Mouse (Mus musculus): ENCODE data around the gene 1700030J22Rik. TPM values are rescaled to one million over a fixed set of nuclear protein-coding genes. Genes with fewer than 3 reads are reported as not detected.

1700030J22Rik gene
- polyA plus RNA-seq, 1 experiment from 2014 or later, result 0.34 TPM

DNA sequence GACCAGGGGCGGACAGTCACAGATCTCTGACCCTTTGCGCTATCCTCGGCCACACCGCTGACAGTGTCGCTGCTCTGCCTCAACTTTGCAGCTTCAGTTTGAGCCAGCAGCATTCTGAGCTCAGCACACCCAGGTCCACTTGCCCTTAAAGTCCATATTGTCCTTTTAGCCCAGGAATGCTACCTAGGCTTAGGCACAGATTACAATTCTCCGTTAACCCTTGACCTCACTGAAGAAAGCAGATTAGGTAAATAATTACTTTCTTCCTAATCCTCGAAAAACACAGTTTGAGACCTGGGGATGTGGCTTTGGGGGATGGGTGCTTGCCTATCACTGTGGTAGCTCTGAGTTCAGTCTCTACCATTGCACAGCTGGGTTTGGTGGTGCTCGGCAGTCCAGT lies 12.5 kb upstream of the 1700030J22Rik start:
- TF ChIP-seq CTCF (IDR thresholded peaks at IDR 0.05; ENCODE audit: low read depth), result no peak
- no peaks in the 10 kb centered on the region; the same call in 1 of the 2 replicates for H3K27me3 ChIP-seq (replicated peaks; ENCODE audit: control insufficient read depth, insufficient read depth, low read length)
- H3K4me3 ChIP-seq (ENCODE audit: low read depth, low read length), result no peak overlapping the region
- WGBS, result 77% methylated on average over 8 of the region's 8 CpGs
- peaks cover 22% of the 10 kb centered on the region for H3K36me3 ChIP-seq (ENCODE audit: control insufficient read depth, insufficient read depth)
- ATAC-seq, result no peak
- peak overlapping the region; percentile 80 for H3K4me2 ChIP-seq (replicated peaks; ENCODE audit: low read depth)
- no peak overlapping the region for H3K27ac ChIP-seq (ENCODE audit: low read depth, low read length)
- no peaks in the 10 kb centered on the region for H3K9me3 ChIP-seq (ENCODE audit: control insufficient read depth)
- no peaks in the 10 kb centered on the region for H3K4me1 ChIP-seq (replicated peaks; ENCODE audit: control insufficient read depth, insufficient read depth, low read length)
- no peak overlapping the region for H3K9ac ChIP-seq (ENCODE audit: low read depth, low read length)

DNA sequence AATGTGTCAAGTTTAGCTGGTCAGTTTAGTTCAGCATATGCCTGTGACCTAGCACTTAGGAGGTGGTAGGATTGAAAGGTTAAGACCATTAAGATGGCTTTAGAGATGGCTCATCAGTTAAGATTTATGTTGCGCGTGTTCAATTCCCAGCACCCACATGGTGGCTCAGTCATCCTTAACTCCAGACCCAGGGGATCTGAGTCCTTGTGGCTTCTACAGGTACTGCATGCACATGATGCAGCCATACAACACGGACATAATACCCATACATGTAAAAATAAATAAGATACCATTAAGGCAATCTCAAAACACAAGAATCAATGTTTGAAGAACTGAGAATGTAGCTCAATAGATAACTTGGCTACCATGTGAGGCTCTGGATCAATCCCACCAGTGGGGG lies 11.1 kb upstream of the 1700030J22Rik start:
- 99% methylated on average over 3 of the region's 3 CpGs for WGBS
- no peak overlapping the region for H3K4me2 ChIP-seq (replicated peaks; ENCODE audit: low read depth)
- peak; percentile 37 for TF ChIP-seq CTCF (IDR thresholded peaks at IDR 0.05; ENCODE audit: low read depth)
- H3K9me3 ChIP-seq (ENCODE audit: control insufficient read depth), result no peaks in the 10 kb centered on the region
- H3K9ac ChIP-seq (ENCODE audit: low read depth, low read length), result no peak overlapping the region
- peaks cover 34% of the 10 kb centered on the region for H3K36me3 ChIP-seq (ENCODE audit: control insufficient read depth, insufficient read depth)
- no peak overlapping the region for H3K4me3 ChIP-seq (ENCODE audit: low read depth, low read length)
- no peaks in the 10 kb centered on the region for H3K4me1 ChIP-seq (replicated peaks; ENCODE audit: control insufficient read depth, insufficient read depth, low read length)
- no peak for ATAC-seq
- H3K27me3 ChIP-seq (replicated peaks; ENCODE audit: control insufficient read depth, insufficient read depth, low read length), result no peaks in the 10 kb centered on the region
- H3K27ac ChIP-seq (ENCODE audit: low read depth, low read length), result no peak overlapping the region

DNA sequence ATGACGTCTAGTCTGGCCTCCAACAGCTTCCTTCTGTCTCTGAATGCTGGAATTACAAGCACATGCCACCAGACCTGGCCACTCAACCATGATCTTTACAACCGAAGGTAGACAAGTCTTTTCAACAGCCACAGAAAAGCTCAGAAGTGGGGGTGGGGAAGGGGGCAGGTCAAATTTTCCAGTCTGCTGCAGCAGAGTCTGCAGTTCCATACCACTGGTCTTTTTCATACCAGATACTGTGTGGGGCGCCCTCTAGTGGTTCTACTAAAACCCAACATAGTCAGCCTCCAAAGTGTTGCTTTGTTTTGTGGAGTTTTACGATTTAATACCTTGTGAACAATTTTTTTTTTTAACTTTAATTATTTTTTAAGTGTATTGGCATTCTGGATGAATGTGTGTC lies 1.4 kb upstream of the 1700030J22Rik start:
- Histone ChIP-seq H3K36me3 (ENCODE audit: control insufficient read depth, insufficient read depth) (peaks cover 23% of the 10 kb centered on the region), H3K4me2 (replicated peaks; ENCODE audit: low read depth) (no peak overlapping the region), H3K27ac (ENCODE audit: low read depth, low read length) (no peak overlapping the region), H3K9ac (ENCODE audit: low read depth, low read length) (no peak overlapping the region), H3K27me3 (replicated peaks; ENCODE audit: control insufficient read depth, insufficient read depth, low read length) (no peaks in the 10 kb centered on the region), H3K4me3 (ENCODE audit: low read depth, low read length) (no peak overlapping the region), H3K4me1 (replicated peaks; ENCODE audit: control insufficient read depth, insufficient read depth, low read length) (peaks cover 5% of the 10 kb centered on the region; the same call in 1 of the 2 replicates), H3K9me3 (ENCODE audit: control insufficient read depth) (no peaks in the 10 kb centered on the region)
- peak; percentile 80 for TF ChIP-seq CTCF (IDR thresholded peaks at IDR 0.05; ENCODE audit: low read depth)
- 23% methylated on average over 4 of the region's 4 CpGs for WGBS
- ATAC-seq, result no peak

DNA sequence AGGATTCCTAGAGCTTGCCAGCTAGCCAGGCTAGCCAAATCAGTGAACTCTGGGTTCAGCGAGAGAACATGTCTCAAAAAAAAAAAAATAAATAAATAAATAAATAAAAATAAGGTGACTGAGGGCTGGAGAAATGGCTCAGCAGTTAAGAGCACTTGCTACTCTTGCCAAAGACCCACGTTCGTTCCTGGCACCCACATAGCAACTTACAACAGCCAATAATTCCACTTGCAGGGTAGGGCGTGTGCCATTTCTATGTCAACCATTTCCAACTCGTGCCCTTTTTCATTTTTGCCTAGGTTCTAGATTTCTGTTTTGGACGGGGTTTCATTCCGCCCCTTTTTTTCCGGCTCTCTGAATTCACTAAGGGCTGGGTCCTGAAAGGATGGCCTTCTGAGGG lies 707 bp downstream of the 1700030J22Rik start:
- Histone ChIP-seq H3K27me3 (replicated peaks; ENCODE audit: control insufficient read depth, insufficient read depth, low read length) (no peaks in the 10 kb centered on the region), H3K4me3 (ENCODE audit: low read depth, low read length) (peak overlapping the region; percentile 77), H3K4me2 (replicated peaks; ENCODE audit: low read depth) (peak overlapping the region; percentile 83), H3K9ac (ENCODE audit: low read depth, low read length) (peak overlapping the region; percentile 32; the same call in 1 of the 2 replicates), H3K36me3 (ENCODE audit: control insufficient read depth, insufficient read depth) (peaks cover 11% of the 10 kb centered on the region), H3K27ac (ENCODE audit: low read depth, low read length) (no peak overlapping the region), H3K4me1 (replicated peaks; ENCODE audit: control insufficient read depth, insufficient read depth, low read length) (peaks cover 5% of the 10 kb centered on the region; the same call in 1 of the 2 replicates), H3K9me3 (ENCODE audit: control insufficient read depth) (no peaks in the 10 kb centered on the region)
- no peak for ATAC-seq
- WGBS, result 30% methylated on average over 8 of the region's 8 CpGs
- no peak for TF ChIP-seq CTCF (IDR thresholded peaks at IDR 0.05; ENCODE audit: low read depth)

DNA sequence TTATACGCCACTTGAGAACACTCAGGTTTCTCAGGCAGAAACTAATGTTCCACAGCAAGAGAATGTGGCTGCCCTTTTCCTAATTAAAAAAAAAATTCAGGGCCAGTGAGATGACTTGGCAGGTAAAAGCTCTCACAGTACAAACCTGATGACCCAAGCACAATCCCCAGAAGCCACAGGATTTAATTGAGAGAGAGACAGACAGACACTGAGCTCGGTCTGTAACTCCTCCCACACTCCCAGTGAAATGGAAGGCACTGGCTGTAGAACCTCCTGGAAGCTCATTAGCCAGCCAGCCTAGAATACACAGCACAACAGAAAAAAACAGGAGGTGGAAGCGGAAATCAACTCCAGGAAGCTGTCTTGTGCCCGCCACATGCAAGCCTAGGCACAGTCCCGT lies 3.2 kb downstream of the 1700030J22Rik start:
- Histone ChIP-seq H3K36me3 (ENCODE audit: control insufficient read depth, insufficient read depth) (no peaks in the 10 kb centered on the region), H3K9me3 (ENCODE audit: control insufficient read depth) (no peaks in the 10 kb centered on the region), H3K27ac (ENCODE audit: low read depth, low read length) (no peak overlapping the region), H3K4me1 (replicated peaks; ENCODE audit: control insufficient read depth, insufficient read depth, low read length) (peaks cover 5% of the 10 kb centered on the region; the same call in 1 of the 2 replicates), H3K9ac (ENCODE audit: low read depth, low read length) (no peak overlapping the region), H3K4me3 (ENCODE audit: low read depth, low read length) (no peak overlapping the region), H3K27me3 (replicated peaks; ENCODE audit: control insufficient read depth, insufficient read depth, low read length) (no peaks in the 10 kb centered on the region), H3K4me2 (replicated peaks; ENCODE audit: low read depth) (no peak overlapping the region)
- WGBS, result 53% methylated on average over 5 of the region's 5 CpGs
- TF ChIP-seq CTCF (IDR thresholded peaks at IDR 0.05; ENCODE audit: low read depth), result no peak
- no peak for ATAC-seq

DNA sequence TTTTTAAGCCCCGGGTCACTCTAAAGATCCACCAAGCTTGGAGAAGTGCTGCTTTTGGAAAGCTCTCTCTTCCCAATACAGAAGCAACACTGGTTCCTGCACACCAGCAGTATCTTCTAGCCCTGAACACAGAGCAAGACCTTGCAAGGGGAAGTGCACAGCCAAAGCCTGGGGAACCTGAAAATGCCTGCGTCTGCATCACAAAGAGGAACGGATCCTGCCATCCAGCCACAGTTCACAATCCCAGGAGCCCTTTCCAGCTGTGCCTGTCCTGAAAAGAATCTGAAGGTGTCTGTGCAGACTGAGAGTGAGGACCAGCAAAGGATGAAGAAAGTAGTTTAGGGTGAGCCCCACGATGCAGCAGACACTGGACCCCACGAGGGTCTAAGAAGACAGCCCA lies 3.7 kb downstream of the 1700030J22Rik start:
- no peak overlapping the region for H3K4me2 ChIP-seq (replicated peaks; ENCODE audit: low read depth)
- no peak overlapping the region for H3K27ac ChIP-seq (ENCODE audit: low read depth, low read length)
- H3K9ac ChIP-seq (ENCODE audit: low read depth, low read length), result no peak overlapping the region
- TF ChIP-seq CTCF (IDR thresholded peaks at IDR 0.05; ENCODE audit: low read depth), result no peak
- WGBS, result 52% methylated on average over 5 of the region's 5 CpGs
- no peaks in the 10 kb centered on the region for H3K36me3 ChIP-seq (ENCODE audit: control insufficient read depth, insufficient read depth)
- ATAC-seq, result no peak
- H3K4me1 ChIP-seq (replicated peaks; ENCODE audit: control insufficient read depth, insufficient read depth, low read length), result peaks cover 5% of the 10 kb centered on the region; the same call in 1 of the 2 replicates
- no peaks in the 10 kb centered on the region for H3K9me3 ChIP-seq (ENCODE audit: control insufficient read depth)
- no peaks in the 10 kb centered on the region for H3K27me3 ChIP-seq (replicated peaks; ENCODE audit: control insufficient read depth, insufficient read depth, low read length)
- H3K4me3 ChIP-seq (ENCODE audit: low read depth, low read length), result no peak overlapping the region

DNA sequence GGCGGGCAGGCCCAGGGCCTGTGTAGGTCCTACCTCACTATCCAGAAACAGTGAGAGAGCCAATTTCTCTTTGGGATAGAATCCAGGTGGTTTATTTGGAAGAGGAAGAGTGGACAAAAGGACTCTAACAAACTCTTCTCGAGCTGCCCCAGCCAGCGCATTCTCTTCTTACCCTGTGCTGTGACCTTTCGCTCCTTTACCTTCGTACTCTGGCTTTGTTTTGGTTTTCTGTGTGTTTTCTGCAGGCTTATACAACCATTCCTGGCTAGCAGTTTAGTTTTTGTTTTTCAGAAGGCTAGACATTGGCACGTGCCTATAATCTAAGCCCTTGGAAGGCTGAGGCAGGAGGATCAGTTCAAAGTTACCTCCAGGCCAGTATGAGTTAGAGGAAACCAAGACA lies 9.2 kb downstream of the 1700030J22Rik start:
- Histone ChIP-seq H3K27ac (ENCODE audit: low read depth, low read length) (no peak overlapping the region), H3K36me3 (ENCODE audit: control insufficient read depth, insufficient read depth) (no peaks in the 10 kb centered on the region), H3K27me3 (replicated peaks; ENCODE audit: control insufficient read depth, insufficient read depth, low read length) (no peaks in the 10 kb centered on the region), H3K4me3 (ENCODE audit: low read depth, low read length) (no peak overlapping the region), H3K9me3 (ENCODE audit: control insufficient read depth) (no peaks in the 10 kb centered on the region), H3K9ac (ENCODE audit: low read depth, low read length) (no peak overlapping the region), H3K4me1 (replicated peaks; ENCODE audit: control insufficient read depth, insufficient read depth, low read length) (no peaks in the 10 kb centered on the region), H3K4me2 (replicated peaks; ENCODE audit: low read depth) (no peak overlapping the region)
- ATAC-seq, result no peak
- TF ChIP-seq CTCF (IDR thresholded peaks at IDR 0.05; ENCODE audit: low read depth), result no peak
- WGBS, result 84% methylated on average over 6 of the region's 6 CpGs
